Mouse (Mus musculus) cerebellum, adult 2 months (tissue): ENCODE data around the gene Bicc1.

Experiments
- CTCF ChIP-seq: fragments of 200-500 bp; IDR thresholded peaks from 2 replicates; pipeline ENCODE4 v1.5.1; 2011; ENCODE audit warnings: low read depth, mild to moderate bottlenecking, control low read depth, low read length, moderate library complexity, borderline replicate concordance; ENCODE audit not compliant: insufficient read depth
- POLR2A ChIP-seq: fragments of 200-500 bp; IDR thresholded peaks from 2 replicates; pipeline ENCODE4 v1.6.1; 2011; ENCODE audit warnings: low read length, control low read depth, borderline replicate concordance; ENCODE audit not compliant: insufficient read depth

- TF ChIP-seq CTCF = no peak
- TF ChIP-seq POLR2A = no peak
These were observed 177.3 kb downstream of the Bicc1 start for GRCm38 (mm10) chr10:70982156-70982555.
